Mouse (Mus musculus) spleen, adult 2 months (tissue): Measurements from ENCODE around the gene Mdga1. TPM values are rescaled to one million over a fixed set of nuclear protein-coding genes. Genes with fewer than 3 reads are reported as not detected.

Source experiments
- DNase-seq, 2 experiments: peaks; one replicate each; pipeline versions ENCODE4 v3.0.0 to v3.0.0-alpha.2; 2012 to 2021; ENCODE audit warnings: low spot score in 2 of 2, low read depth in 1 of 2
- H3K27ac ChIP-seq: fragments of 200-500 bp; 2 replicates; pipeline ENCODE4 v1.5.1; 2012; ENCODE audit warnings: low read length, inconsistent platforms; ENCODE audit not compliant: insufficient read depth
- H3K27me3 ChIP-seq: fragments of 200-500 bp; 2 replicates; pipeline ENCODE4 v1.6.1; 2012; ENCODE audit warnings: mild to moderate bottlenecking, moderate library complexity, low read length, inconsistent platforms; ENCODE audit not compliant: control insufficient read depth, insufficient read depth
- H3K36me3 ChIP-seq: fragments of 200-500 bp; 2 replicates; pipeline ENCODE4 v1.6.1; 2012; ENCODE audit warnings: mild to moderate bottlenecking, low read length, inconsistent platforms; ENCODE audit not compliant: control insufficient read depth, insufficient read depth
- H3K4me1 ChIP-seq: fragments of 200-500 bp; 2 replicates; pipeline ENCODE4 v1.6.1; 2011; ENCODE audit warnings: inconsistent platforms; ENCODE audit not compliant: control insufficient read depth, insufficient read depth, insufficient read length
- H3K4me3 ChIP-seq: fragments of 200-500 bp; 2 replicates; pipeline ENCODE4 v1.5.1; 2011; ENCODE audit warnings: mild to moderate bottlenecking, inconsistent platforms; ENCODE audit not compliant: insufficient read depth, insufficient read length; ENCODE audit errors: extremely low read depth
- CTCF ChIP-seq: fragments of 200-500 bp; IDR thresholded peaks from 2 replicates; pipeline ENCODE4 v1.5.1; 2011; ENCODE audit warnings: mild to moderate bottlenecking, inconsistent platforms; ENCODE audit not compliant: insufficient read depth, insufficient read length, insufficient replicate concordance; ENCODE audit errors: extremely low read depth
- POLR2A ChIP-seq: fragments of 200-500 bp; IDR thresholded peaks from 2 replicates; pipeline ENCODE4 v1.6.1; 2011; ENCODE audit warnings: low read depth, low read length, inconsistent platforms
- WGBS: fragments of 180-500 bp; shearing (Covaris S2); methylation state at CpG from one replicate; pipeline ENCODE4 v1.1.7; 2018; 5-methylcytosine and 5-hydroxymethylcytosine counted together
- polyA plus RNA-seq: library from polyadenylated mRNA; depleted of rRNA; stranded (reverse); fragments of >200 nt; gene quantifications from 2 replicates; pipeline ENCODE4 v1.2.3, GENCODE M21; 2012

Gene Mdga1
- polyA plus RNA-seq, 1 experiment = 1.6 TPM

DNA sequence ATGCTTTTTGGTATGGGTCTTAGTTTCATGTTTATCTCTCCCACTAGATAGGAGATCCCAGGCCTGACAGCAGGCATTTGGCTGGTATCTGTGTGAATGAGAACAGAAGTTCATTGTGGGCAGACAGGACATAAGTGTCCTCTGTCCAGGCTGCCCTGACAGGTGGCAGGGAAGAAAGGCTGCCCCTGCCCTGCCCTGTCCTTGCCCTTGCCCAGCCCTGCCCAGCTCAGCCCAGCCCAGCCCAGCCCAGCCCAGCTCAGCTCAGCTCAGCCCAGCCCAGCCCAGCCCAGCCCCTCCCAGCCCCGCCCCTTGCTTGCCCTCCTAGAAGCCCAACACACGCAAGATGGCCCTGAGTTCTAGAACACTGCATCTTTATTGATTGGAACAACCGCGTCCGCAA is 142.3 kb downstream of the Mdga1 start:
- Histone ChIP-seq H3K36me3 (no peaks in the 10 kb centered on the region), H3K4me1 (no peaks in the 10 kb centered on the region), H3K27me3 (no peaks in the 10 kb centered on the region), H3K27ac (no peak overlapping the region), H3K4me3 (no peak overlapping the region)
- DNase-seq = no peak
- no peak for TF ChIP-seq POLR2A
- no peak for TF ChIP-seq CTCF
- 67% methylated on average over 5 of the region's 5 CpGs for WGBS

DNA sequence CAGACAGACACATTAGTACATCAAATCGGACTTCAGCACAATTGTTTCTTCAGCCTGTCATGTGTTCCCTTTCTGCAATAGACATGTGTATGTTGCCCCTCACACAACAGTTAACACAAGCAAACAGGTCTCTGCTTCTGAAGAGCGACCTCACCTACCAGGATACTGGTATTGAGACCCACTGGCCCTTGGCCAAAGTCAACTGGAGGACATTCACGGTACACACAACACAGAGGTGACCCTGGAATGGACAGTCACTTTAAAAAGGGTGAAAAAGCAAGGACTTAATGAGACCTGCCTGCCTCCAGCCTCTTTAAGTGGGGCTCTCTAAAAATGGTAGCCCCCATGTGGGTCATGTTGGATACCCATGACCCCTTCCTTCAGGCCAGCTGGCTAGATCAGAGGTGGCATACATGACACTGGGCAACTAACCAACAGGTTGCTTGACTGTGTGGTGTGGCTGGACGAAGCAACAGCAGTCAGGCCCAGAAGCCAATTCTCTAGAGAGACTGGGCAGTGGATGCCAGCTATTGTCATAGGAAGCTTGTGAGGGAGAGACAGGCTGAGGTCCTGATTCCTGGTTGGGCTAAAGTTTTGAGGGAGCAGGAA is 145.3 kb downstream of the Mdga1 start:
- Histone ChIP-seq H3K27me3 (no peaks in the 10 kb centered on the region), H3K4me1 (no peaks in the 10 kb centered on the region), H3K27ac (no peak overlapping the region), H3K36me3 (no peaks in the 10 kb centered on the region), H3K4me3 (no peak overlapping the region)
- 88% methylated on average over 4 of the region's 4 CpGs for WGBS
- DNase-seq = no peak
- TF ChIP-seq CTCF (no peak), POLR2A (no peak)

GRCm38 (mm10) chr17:29824208-29824509 is 145.7 kb downstream of the Mdga1 start:
- no peak for DNase-seq
- Histone ChIP-seq H3K36me3 (no peaks in the 10 kb centered on the region), H3K27ac (no peak overlapping the region), H3K4me3 (no peak overlapping the region), H3K27me3 (no peaks in the 10 kb centered on the region), H3K4me1 (no peaks in the 10 kb centered on the region)
- TF ChIP-seq POLR2A = no peak
- TF ChIP-seq CTCF = no peak
- whole genome bisulfite sequencing = 57% methylated on average over 5 of the region's 5 CpGs

GRCm38 (mm10) chr17:29823439-29824207 is 146.3 kb downstream of the Mdga1 start:
- 55% methylated on average over 14 of the region's 14 CpGs for WGBS
- H3K4me3 ChIP-seq = no peak overlapping the region
- TF ChIP-seq POLR2A = no peak
- no peak for TF ChIP-seq CTCF
- H3K4me1 ChIP-seq = no peaks in the 10 kb centered on the region
- H3K36me3 ChIP-seq = no peaks in the 10 kb centered on the region
- H3K27ac ChIP-seq = no peak overlapping the region
- DNase-seq = no peak
- no peaks in the 10 kb centered on the region for H3K27me3 ChIP-seq

DNA sequence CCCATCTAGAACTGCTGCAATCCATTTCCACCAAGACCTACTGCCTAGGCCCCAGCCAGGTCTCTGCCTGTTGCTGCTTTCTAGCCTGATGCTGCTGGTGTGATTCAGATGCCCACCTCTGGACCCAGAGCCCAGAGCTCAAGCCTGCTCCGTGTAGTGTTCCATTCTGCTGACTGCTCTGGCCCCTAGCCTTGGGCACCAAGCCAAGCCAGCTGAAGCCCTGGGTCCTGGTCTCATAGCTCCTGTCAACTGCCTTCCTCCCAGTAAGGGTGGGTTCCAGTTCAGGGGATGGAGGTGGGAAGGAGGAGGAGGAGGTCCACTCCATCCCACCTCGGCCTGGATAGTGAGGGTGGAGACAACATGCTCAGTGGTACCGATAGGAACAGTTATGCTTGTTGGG is 150.3 kb downstream of the Mdga1 start:
- TF ChIP-seq POLR2A (no peak), CTCF (no peak)
- H3K36me3 ChIP-seq = no peaks in the 10 kb centered on the region
- no peak overlapping the region for H3K4me3 ChIP-seq
- 92% methylated on average over 3 of the region's 3 CpGs for WGBS
- no peaks in the 10 kb centered on the region for H3K4me1 ChIP-seq
- no peaks in the 10 kb centered on the region for H3K27me3 ChIP-seq
- DNase-seq = no peak
- no peak overlapping the region for H3K27ac ChIP-seq

DNA sequence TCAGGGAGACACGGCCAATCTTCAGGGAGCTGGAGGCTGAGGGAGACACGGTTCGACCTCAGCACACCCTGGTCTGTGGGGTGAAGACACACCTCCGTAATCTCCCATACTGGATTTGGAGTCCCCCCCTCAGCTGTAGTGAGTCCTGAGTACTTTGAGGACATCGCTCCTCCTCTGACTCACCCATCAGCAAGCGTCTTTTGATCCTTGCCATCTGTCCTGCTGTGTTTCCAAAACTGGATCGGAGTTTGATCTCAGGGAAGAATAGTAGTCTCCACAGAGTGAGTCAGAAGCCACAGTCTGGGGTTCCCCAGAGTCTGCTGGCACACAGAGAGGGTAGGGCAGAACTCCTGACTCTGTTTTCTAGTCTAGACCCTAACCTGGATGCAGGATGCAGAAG is 150.9 kb downstream of the Mdga1 start:
- no peaks in the 10 kb centered on the region for H3K4me1 ChIP-seq
- TF ChIP-seq CTCF (no peak), POLR2A (no peak)
- H3K36me3 ChIP-seq = no peaks in the 10 kb centered on the region
- DNase-seq = no peak
- 88% methylated on average over 7 of the region's 7 CpGs for WGBS
- no peaks in the 10 kb centered on the region for H3K27me3 ChIP-seq
- no peak overlapping the region for H3K4me3 ChIP-seq
- H3K27ac ChIP-seq = no peak overlapping the region
